Mouse (Mus musculus): ENCODE measurements at regions not wholly inside any gene's neighbourhood (a gene's known extent, or its start where the extent isn't known, plus 50 kb on each side); places are given as distances from the start of the nearest gene placed in this dataset.
A peak's percentile ranks its signal among the peaks of the same experiment; 100 is the strongest.

DNA sequence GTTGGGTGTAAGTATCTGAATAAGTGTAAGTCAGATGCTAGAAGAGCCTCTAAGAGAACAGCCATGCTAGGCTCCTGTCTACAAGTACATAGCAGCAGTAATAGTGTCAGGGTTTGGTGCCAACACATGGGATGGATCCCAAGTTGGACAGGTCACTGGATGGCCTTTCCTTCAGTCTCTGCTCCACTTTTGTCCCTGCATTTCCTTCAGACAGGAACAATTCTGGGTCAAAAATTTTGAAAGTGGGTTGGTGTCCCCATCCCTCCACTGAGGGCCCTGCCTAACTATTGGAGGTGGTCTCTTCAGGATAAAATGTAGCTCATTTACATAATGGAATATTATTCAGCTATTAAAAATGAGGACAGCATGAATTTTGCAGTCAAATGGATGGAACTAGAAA, 122.7 kb upstream of the Sox2 start:
- DNase-seq (ENCODE audit: extremely low read depth, insufficient read length, low spot score): no peak

DNA sequence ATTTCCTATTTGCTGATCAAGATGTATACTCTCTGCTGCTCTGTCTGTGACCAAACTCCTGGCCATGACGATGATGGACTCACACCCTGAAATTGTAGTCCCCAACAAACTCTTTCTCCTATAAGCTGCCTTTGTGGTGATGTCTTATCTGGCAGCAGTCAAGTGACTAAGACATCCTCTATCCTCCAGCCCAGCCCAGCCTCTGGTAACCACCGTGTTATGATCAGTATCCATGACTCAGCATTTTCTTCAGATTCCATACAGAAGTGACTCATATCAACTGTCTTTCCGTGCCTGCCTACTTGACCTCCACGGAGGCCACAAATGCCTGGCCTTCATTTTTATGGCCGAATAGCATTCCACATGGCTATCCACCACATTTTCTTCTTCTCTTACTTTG, 124.5 kb upstream of the Sox2 start:
- DNase-seq (ENCODE audit: extremely low read depth, insufficient read length, low spot score): peak; percentile 76

DNA sequence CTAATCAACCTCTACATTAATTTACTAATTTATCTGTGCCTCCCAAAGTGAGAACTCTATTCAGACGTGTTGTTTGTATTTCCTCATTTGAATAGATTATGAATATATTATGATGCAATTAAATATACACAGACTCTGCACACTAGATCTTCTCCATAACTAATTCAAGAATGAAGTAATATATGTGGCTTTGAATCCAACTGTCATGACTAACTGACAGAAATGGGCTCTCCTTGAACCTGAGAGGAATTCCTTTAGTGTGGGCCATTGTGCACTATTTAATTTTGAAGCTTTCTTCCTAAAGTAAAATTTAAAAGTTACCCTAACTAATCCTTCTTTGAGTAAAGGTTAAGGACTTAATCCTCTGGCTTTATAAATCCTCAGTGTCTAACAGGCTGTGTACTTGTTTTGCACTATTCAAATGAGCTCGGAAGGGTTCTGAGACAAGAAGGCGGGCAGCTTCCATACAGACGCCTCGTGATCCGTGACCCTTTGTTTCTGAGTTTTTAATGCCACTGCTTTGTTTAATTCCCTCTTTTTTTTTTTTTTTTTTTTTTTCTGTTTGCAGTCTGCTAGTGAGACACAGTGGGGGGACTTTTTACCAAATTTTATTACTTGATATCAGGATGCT, 128.0 kb upstream of the Sox2 start:
- DNase-seq (ENCODE audit: extremely low read depth, insufficient read length, low spot score): no peak

DNA sequence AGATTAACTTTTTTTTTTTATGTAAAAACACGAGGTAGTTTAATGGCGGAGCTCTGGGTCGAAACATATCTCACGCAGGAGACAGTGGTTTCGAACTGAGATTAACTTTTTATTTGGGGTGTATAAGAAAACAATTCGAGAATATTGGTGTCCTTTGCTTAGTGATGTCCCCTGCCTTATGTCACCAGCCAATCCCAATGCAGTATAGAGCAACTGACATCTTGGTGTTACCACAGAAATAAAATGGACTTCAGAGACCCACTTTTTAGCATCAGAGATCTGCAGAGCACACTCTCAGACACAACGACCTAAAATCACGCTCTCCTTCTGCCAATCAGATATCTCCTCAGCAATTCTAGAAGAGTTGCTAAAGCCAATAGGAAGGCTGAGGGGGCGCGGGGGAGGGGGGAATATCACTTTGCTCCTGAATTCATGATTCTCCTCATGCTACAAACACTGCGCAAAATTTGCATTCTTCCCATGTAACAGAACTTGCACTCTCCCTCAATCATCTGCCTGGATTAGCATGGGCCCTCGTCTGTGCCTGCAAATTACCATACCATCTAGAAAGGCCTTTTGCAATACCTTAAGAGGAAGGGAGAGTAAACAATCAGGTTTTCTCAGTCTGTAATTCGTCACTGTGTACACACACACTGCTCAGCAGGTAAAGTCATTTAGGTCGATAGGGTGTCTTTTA, 128.7 kb upstream of the Sox2 start:
- no peak for DNase-seq (ENCODE audit: extremely low read depth, insufficient read length, low spot score)

DNA sequence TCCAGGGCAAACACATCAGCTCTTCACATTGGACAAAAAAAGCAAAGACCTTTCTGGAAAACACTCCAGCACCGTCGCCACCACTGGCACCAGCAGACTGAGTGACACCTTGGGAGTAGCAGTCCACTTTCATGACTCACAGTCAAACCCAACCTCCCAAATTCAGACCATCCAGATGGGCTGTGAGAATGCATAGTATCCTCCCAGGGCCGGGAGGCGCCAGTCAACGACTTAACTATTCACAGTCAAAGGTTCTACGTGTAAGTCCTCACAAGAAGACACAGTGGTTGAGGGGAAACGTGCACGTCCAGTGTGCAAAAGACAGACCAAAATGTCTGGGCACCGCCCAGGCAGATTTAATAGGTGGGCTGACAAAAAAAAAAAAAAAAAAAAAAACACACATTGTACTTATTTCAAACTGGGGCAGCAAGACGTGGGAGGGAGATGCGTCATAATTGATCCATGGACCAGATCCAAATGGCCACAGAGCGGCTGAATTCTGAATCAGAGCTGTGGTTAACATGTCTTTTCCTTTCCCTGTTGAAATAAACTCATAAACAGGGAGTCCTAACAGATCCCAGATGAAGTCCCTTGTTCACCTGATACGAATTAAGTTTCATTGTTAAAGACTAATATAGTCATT, 137.6 kb upstream of the Sox2 start:
- peak; percentile 84 for DNase-seq (ENCODE audit: extremely low read depth, insufficient read length, low spot score)

DNA sequence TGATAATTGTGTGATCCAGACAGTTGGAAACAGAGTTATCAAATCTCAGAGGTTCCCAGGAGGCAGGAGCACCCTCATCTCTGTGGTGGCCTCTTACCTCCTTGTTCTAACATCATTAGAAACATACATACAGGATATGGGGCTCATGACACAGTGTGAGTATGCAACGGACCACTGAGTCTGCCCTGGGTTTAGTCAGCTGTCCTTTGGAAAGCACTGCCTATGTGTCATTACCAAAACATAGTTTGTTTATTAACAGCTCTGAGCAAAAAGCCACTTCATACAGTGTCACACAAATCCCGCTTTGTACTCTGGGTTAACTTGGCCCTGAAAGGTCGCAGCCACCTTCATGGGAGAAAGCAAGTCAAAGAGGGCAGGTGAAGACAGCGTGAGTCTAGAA, 139.5 kb upstream of the Sox2 start:
- DNase-seq (ENCODE audit: extremely low read depth, insufficient read length, low spot score): peak; percentile 61

DNA sequence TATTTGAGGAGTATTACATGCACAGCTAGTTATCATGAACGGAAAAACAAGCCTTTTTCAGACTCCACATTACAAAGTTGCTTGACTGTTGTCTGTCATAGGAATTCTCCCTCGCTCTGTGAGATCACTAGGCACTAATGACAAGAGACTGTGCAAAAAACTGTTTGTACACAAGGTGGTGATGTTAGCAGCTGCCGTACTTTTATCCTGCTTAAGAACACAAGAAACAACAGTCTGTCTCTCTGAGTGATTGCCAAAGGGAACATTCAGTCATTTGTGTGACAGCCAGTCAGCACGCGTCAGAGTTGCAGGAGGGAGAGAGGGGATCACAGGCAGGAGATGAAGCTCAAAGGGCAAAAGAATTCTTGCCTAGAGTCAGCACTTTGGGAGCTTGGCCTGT, 141.0 kb upstream of the Sox2 start:
- no peak for DNase-seq (ENCODE audit: extremely low read depth, insufficient read length, low spot score)

DNA sequence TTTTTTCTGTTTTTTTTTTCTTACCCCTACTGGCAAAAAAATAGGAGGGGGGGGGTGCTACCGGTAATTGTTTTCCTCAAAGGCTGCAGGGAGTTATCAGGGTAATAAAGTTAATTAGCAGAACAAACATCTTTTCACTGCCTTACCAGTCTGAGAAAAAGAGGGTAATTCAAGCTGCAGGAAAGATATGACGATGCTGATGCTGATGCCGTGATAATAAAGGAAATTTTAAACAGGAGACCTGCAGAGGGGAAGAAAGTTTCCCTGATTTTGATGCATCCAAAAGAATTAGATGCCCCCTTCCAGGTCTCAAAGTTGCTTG, 145.7 kb upstream of the Sox2 start:
- DNase-seq (ENCODE audit: extremely low read depth, insufficient read length, low spot score): no peak

DNA sequence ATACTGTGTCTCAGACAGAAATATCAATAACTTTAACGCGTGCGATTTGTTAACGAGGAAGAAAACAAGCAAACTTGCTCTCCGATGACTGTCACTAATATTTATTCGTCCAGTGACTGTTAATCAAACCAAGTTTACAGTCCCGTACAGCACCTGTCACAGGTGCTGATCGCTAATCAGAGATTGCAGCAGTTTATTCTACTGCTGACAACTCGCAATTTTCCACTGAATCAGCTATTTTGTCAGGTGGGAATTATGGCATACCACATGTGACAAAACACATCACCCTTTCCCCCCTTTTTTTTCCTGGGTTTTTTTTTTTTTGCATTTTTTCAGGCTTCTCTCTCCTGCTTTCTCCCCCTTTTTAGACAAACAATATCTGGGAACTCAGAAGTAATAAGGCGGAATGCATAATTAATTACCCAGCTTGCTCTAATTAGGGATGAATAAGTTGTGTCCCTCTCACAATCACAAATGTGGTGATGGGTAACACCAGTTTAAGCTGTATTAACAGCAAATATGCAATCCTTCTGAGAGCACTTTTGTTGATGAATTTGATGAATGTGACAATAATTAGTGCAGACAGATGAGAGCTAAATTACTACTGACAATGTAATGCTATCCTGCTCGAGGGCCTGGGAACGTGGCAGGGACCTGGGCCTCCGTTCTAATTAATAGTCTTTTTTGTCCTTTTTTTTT, 146.2 kb upstream of the Sox2 start:
- DNase-seq (ENCODE audit: extremely low read depth, insufficient read length, low spot score): no peak

DNA sequence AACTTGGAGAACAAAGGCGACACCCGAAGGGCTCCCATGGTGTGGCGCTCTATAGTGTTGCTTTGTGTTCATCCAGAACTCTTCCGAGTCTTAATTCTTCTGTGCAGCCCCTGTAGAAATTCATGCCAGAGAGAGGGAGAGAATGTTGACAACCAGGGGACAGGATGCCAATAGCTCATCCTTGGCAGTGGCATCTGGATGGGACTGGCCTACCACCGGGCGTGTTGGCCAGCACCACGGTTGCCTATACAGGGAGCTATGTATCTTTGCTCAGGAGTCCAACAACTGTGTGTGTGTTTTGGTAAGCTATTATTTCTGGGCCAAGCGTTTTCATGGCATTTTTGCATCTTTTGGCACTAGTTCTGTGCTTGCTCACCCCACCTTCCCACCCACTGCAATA, 153.4 kb upstream of the Sox2 start:
- DNase-seq (ENCODE audit: extremely low read depth, insufficient read length, low spot score): no peak

DNA sequence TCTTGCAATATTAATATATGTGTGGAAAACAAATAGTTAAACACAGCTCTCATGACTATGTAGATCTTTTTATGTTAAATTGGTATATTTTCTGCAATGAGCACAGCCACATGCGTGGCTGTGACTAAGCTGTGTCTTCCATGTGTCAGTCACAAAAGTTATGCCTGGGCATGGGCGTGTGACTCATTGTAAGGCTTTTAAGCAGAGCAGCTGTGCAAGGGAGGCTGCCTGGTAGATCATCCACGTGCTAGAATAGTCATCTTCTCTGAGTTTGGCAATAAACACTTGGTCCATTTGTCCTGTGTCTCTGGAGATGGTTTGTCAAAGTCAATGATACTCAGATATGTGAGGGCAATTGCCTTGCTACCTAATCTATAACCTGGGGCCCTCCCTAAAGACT, 154.6 kb upstream of the Sox2 start:
- peak; percentile 51 for DNase-seq (ENCODE audit: extremely low read depth, insufficient read length, low spot score)

DNA sequence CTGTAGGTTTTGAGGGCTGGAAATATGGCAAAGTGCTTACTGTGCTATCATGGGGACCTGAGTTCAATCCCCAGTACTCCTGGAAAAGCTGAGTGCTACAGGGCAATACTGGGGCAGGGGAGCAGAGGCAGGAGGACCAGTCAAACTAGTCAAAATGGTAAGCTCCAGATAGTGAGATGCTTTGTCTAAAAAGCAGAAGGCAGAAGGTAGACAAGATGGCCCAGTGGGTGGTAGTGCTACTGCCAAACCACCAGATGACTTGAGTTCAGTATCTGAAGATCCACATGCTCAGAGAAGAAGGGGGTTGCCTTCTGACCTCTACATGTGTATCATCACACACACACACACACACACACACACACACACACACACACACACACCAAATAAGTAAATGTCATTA, 156.3 kb upstream of the Sox2 start:
- DNase-seq (ENCODE audit: extremely low read depth, insufficient read length, low spot score): no peak

DNA sequence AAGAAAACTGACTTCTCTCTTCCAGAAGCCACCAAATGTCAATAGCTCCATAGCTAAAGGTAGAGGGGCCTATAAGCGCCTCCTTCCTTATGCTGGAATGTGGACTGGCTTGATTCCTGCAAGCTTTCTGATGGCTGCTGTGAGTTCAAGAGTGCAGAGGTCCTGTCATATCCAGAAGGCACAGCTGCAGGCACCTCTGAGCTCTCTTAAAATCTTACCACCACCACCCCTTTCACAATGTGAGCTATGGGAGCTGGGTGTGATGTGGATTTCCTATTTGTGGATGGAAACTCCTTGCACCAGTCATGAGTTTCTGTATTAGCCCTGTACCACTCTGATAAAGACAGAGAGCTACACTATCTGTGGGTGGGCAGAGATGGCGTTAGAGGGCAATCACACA, 161.2 kb upstream of the Sox2 start:
- no peak for DNase-seq (ENCODE audit: extremely low read depth, insufficient read length, low spot score)

DNA sequence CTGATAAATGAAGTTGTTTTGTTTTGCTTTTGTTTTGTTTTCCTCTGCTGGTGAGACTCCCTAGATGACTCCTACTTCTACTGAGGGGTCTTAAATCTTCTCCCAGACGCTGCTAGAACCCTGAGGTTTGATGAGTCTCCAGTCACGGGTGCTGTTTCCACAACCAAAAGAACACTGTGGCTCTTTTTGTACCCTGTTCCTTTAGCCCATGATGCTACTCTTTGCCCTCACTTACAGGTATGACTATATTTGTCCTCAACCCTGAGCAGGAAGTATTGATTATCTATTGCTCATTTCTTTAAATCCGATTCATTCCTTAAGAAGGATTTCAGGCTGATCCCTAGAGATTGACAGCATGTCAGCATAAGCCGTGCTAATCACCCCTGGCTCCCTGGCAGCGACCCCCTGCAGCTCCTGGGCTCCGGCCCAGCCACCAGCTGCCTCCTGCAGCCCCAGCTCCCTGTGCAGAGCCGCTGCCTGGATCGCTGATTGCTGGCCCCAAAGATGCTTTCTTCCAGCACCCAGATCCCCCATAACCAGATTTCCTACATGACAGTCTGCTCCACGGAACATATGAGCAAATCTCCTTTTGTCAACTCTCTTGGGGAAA, 163.7 kb upstream of the Sox2 start:
- DNase-seq (ENCODE audit: extremely low read depth, insufficient read length, low spot score): no peak

DNA sequence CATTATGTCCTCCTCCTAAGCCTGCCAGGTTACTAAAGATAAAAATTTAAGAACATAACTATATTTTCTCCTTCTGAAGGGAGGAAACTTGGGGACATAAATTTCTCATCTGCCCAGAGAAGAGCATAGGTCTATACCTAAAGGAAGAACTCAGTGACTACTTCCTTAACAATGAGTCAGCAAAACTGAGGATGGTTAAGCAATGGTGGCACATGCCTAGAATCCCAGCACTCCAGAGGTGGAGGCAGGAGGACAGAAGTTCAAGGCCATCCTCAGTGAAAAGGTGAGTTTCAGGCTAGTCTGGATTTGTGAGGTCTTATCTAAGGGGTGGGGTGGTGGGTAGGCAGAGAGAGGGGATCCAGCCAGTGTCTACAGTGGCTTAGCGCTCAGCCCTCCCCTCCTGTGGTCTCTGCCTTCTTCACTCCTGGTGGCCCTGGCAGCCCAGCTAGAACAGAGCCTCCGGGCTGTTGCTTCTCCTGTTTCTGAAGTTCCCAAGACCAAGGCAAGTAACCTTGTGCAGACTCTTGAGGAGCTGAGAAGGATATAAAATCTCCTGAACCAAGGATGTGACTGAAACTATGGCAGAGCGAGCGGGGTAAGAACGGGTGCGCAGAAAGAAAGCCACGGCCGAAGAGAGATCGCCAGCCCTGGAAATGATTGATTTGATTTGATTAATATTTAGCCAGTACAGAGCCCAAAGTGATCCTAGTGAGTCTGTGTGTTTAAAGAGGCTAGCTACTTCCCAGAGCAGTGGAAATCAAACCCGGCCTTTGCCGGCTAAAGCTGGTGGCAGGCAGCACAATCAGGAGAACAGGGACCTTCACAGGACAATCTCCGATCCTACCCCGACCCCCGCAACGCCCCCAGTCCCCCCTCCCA, 164.6 kb upstream of the Sox2 start:
- no peak for DNase-seq (ENCODE audit: extremely low read depth, insufficient read length, low spot score)

DNA sequence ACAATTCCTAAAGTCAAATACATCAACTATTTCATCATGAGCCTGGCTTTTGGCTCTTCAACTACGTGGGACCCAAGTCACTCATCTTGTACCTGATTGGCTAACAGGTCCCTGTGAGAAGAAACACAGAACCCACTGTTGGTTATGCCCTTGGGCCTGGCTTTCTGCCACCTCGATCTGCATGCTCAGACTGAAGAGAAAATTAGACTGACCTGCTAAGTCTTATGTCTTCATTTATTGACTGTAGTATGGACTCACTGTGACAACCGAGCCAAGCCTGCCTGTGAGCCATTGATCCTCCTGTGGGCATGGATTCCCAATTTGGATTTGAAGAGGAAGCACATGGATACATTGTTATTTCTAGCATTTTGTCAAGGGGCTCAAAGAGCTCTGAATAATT, 166.3 kb upstream of the Sox2 start:
- DNase-seq (ENCODE audit: extremely low read depth, insufficient read length, low spot score): no peak

DNA sequence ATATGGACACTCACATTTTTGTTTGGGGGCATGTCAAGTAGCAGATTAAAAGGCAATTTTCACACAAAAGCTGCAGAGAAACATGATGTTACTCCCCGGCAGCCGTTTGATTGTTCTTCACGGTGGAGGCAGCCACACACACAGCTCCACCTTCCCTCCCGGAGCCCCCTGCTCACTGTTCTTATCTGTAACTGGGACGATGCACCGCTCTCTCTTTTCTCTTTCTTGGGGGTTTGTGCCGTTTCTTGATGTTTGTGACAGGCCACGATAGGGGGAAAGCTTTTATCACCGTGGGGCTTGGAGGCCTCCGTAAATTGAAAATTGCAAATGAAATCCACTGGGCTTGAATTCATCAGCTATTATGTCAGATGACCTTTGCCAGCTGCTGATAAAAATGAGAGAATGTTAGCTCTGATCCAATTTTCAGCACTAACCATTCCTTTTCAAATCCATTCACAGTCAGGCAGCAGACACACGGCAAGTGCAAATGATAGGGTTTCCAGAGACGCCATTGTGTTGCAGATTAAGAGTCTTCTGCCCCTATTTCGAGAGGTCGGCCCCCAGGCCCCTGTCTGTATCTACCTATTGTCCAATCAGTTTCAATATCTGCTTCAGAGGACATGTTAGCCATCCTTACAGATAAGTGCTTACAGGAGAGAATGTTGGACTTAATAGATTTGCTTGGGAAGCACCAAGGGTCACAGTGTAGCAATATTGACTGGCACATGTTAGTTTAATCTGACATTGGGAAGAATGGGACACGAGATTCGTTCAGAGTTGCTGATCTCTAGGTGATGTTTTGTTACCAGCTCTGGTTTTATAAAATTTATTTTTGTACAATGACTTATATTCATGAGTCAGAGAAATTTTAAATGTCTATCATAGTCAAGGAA, 168.1 kb upstream of the Sox2 start:
- DNase-seq (ENCODE audit: extremely low read depth, insufficient read length, low spot score): no peak

DNA sequence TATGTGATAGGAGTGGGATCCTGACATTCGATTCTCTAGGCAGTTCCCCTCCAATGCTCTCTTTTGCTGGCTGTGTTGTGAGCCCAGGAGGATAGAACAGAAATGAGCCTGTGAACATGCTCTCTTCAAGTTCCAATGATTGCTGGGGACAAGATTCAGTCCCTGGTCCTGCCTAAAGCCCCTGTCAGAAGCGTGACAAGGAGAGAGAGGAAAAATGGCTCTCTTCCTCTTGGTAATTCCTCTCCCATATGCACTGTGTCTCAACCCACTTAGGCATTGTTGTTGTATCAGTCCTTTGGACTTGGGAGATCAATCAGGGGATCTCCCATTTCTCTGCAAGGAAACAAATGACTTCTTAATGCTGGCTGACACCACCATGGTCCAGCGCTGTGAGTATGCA, 168.9 kb upstream of the Sox2 start:
- no peak for DNase-seq (ENCODE audit: extremely low read depth, insufficient read length, low spot score)

DNA sequence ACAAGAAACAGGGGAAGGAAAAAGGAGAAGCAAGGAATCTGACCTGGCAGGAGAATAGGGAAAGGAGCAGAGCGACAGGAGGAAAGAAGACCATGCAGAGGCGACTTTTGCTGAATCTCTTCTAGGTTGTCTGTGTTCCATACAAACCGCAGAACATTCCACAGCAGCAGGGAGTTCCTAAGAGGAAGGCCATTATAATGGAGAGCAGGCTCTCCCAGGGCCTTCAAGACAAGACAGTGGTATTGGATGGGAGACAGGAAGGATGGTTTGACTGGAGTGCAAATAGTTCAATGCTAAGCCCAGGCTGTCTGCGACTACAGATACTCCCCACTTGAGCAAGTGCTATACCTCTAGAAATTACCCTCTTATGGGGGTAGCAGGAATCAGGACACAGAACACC, 176.1 kb upstream of the Sox2 start:
- no peak for DNase-seq (ENCODE audit: extremely low read depth, insufficient read length, low spot score)

DNA sequence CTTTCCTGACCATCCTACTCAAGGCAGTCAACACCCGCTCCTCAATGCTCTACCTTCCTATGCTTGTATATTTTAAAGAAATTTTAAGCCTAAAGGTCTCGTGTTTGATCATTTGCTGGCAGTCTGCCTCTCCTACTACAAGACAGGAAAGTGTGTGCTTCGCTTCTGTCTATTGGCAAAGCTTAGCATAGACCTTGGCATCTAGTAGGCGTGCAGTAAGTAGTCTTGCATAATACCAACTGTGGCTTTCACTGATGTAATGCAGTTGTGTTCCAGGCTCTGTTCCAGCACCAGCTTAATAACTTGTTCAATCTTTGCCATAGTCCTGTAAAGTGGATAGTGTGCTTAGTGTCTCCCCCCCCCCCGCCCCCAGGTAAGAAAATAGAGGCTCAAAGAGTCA, 179.5 kb upstream of the Sox2 start:
- peak; percentile 54 for DNase-seq (ENCODE audit: extremely low read depth, insufficient read length, low spot score)

Data from 3134 (cell line).